Mouse (Mus musculus) mouse embryonic stem cell (cell line): ENCODE data around the gene Ccdc130.
"Not testable (repeated sequence)": the region's sequence is repeated elsewhere in the genome, so short reads cannot be mapped to it uniquely, and the experiment has no call there.

ENCODE experiments used
- in situ Hi-C, 2 experiments: fragments of 300-500 bp; cut with MboI; formaldehyde crosslinking; loops; 1 replicate in 1 of 2; 3 replicates in 1 of 2; pipeline ENCODE4 v1.14.3; 2019 to 2020; ENCODE audit warnings: low sequenced_read_pairs in 2 of 2, low pct_unique_long_range_greater_than_20kb in 1 of 2, mixed read lengths in 1 of 2; ENCODE audit not compliant: unreplicated experiment in 1 of 2

Gene Ccdc130

DNA sequence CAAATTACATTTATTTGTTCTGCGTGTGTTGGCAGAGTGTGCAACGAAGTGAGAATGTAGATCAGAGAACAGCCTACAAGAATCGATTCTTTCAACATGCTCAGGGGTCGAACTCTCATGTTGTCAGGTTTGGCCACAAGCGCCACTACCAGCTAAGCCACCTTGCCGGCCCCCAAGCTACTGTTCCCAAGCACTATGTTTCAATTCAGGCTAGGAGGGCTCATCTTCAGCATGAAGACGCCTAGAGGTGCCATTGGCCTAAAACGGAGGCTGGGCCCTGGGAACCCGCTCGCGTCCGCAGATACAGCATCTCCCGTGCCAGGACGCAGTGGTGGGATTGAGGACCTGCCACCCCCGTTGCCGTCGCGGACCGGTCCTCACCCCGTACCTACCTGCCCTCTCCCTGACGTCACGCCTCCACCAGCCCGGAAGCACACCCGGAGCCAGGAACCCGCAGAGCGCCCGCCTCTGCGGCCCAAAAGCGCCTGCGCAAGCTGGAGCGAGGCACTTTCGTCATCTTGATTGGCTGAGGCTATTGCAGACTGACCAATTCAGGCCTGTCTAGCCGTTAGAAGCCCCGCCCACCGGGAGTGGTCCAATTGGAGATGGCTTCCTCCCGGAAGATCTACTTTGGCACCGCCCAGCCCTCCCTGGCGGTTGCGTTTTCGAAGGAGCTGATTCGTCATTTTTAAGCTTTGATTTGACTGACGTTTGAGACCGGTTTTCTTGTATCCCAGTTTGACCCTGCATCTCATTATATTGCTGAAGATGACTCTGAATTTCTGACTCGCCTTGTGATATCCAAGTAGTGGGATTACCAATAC lies at the start of gene Ccdc130:
Ccdc130 (minus strand) TSS at position 431 of the 824 bp plus-strand sequence.
- in situ Hi-C loops: no loop called here

DNA sequence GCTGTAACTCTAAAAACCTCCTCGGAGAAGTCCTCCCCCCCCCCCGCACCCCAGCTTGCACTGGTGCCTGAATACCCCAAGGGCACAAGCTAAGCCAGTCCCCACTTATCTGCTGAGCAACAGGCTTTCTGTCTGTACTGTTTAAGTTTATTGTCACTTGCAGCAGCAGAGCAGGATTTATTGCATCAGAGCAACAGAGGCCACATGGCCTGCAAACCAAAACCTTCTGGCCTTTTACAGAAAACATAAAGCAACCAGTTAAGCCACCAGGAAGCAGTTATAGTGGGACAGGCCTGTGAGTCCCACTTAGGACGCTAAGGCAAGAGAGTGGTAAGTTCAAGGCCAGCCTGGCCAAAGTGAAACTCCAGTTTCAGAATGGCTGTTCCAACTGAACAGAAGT lies 38.2 kb upstream of the Ccdc130 start:
- in situ Hi-C loops: no loop called here

- in situ Hi-C loops: no loop called here
Observed at GRCm38 (mm10) chr8:84303951-84304350, 33.8 kb upstream of the Ccdc130 start.

DNA sequence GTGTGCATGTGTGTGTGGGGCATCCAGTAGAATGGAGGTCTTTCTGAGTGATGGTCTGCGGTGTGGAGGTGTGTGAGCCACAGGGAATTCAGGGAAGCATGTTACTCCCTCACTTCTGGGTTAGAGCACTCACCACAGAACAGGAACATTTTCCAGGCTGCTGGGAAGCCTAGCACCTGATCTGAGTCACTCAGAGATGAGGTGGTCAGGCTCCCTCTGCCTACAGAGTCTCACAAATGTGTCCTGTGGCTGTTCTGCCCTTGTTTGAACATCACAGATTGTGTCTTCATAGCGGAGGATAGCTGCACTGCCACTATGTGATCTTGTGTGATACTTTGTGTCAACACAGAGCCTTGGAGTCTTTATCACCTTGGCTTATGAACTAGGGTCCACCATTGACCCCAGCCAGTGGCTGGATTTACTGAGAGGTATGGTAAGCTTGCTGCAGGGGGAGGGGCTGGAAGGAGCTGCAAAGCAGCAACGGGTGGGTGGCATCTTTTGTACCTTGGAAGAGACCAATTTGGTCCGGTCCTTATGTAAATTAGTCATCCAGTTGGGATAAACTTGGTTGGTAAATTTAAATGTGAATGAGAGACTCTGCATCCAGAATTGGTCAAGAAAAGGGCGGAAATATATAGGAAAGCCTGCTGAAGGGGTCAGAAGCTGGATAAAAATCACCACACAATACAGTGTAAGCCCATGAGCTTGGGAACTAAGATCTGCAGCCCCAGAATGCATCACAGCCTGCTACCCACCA lies 27.0 kb upstream of the Ccdc130 start:
- in situ Hi-C loops: no loop called here

- in situ Hi-C loops: loop anchor here (5.0 kb wide), 2 partner anchors 66 to 71 kb away; no protein-coding TSS in a partner anchor
Observed at GRCm38 (mm10) chr8:84291688-84292087, 21.5 kb upstream of the Ccdc130 start.

GRCm38 (mm10) chr8:84291086-84291485 lies 20.9 kb upstream of the Ccdc130 start:
- in situ Hi-C loops: loop anchor here (5.0 kb wide), 2 partner anchors 66 to 71 kb away; no protein-coding TSS in a partner anchor

DNA sequence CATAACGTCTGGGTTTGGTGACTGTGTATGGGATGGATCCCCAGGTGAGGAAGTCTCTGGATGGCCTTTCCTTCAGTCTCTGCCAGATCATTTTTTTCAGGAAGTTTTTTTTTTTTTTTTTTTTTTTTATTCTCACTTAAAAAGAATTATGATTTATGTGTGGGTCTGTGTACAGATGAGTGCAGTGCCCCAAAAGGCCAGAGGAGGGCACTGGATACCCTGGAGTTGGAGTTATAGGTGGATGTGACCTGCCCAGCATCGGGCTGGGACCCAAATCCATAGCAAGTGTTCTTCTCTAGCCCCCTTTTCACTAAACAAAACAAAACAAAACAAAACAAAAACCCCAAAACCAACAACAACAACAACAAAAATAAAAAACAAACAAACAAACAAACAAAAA lies 18.7 kb upstream of the Ccdc130 start:
- in situ Hi-C loops: no loop called here

GRCm38 (mm10) chr8:84285665-84286064 lies 15.5 kb upstream of the Ccdc130 start:
- in situ Hi-C loops: not testable (repeated sequence)

- in situ Hi-C loops: no loop called here
Observed at GRCm38 (mm10) chr8:84284608-84285063, 14.5 kb upstream of the Ccdc130 start.

DNA sequence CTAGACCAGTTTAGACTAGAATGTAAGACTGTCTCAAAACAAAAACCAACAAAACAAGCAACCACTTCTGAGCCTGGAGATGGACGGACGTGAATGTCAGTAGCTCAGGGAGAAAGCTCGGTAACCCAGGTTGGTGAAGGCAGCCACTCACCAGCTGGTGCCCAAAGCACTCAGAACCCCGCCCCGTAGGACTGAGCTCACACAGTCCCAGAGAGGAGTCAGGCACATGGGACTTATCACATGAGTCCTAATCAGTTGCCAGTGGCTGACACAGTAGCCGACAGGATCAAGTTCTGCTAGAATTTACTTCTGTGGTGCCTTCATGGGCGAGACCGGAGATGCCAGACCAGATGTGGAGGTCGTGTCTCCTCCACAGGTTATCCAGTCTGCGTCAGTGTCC lies 10.6 kb upstream of the Ccdc130 start:
- in situ Hi-C loops: no loop called here

DNA sequence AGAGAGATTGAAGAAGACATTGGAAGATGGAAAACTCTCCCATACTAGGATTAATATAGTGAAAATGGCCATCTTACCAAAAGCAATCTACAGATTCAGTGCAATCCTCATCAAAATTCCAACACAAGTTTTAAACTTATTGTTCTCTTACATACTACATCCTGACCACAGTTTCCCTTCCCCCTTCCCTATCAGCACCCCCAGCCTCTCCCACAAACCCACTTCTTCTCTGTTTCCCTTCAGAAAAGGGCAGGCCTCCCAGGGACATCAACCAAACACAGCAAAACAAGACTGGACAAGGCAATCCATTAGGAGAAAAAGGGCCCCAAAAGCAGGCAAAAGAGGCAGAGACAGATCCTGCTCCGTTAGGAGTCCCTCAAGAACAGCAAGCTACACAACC lies 6.3 kb upstream of the Ccdc130 start:
- in situ Hi-C loops: no loop called here

GRCm38 (mm10) chr8:84273968-84274367 lies 3.8 kb upstream of the Ccdc130 start:
- in situ Hi-C loops: no loop called here

DNA sequence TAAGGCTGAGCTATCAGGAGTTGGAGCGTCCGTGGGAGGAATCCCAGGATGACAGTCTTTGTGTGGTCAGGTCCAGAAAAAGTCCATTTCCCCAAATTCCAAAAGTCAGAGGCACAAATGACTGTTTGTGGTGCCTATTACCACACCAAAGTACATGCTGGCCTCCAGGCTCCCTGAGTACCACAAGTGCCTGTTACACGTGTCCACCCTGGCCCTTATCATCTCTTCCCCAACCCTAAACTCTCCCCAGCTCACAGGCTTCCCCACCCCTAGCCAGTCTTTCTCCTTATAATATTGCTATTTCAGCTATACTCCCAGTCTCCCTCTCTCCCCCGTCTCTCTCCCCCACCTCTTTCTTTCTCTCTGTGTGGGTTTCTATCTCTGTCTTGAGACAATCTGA lies 2.1 kb upstream of the Ccdc130 start:
- in situ Hi-C loops: no loop called here

DNA sequence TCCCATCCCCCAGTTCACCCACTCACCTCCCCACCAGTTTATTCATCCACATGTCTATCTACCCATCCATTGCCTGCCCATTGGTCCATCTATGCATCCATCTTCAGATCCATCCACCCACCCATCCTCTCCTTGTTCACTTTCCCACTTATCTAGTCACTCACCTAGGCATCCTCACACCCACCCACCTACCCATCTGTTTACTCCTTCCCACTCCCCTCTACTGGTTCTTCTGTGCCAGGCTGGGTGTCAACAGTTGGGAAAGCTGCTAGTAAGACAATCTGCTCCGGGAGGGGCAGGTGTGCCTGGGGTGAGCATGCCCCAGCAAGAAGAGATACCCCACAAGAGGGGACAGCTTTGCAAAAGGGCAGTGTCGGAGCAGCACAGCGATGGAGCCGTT lies 9.1 kb downstream of the Ccdc130 start:
- in situ Hi-C loops: no loop called here

- in situ Hi-C loops: no loop called here
Observed at GRCm38 (mm10) chr8:84256822-84257610, 13.2 kb downstream of the Ccdc130 start, which contains the start of gene Mri1. Gene Mri1 (minus strand): TSS chr8:84257326.

DNA sequence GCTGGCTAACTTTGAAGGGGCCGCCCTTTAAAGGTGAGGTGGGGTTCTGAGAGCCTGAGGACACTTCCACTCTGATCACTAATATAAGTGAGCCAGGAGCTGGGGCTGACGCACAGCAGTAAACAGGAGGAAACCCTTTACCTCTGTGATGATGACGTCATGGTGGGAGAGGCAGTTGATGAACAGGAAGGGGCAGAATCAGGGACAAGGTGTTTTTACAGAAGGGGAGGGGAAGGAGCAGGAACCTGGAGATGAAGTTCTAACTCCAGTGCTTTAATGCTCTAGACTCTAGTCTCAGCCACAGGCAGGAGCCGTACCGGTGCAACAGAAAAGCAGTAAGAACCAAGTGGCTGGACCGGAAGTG lies 13.7 kb downstream of the Ccdc130 start:
- in situ Hi-C loops: no loop called here

DNA sequence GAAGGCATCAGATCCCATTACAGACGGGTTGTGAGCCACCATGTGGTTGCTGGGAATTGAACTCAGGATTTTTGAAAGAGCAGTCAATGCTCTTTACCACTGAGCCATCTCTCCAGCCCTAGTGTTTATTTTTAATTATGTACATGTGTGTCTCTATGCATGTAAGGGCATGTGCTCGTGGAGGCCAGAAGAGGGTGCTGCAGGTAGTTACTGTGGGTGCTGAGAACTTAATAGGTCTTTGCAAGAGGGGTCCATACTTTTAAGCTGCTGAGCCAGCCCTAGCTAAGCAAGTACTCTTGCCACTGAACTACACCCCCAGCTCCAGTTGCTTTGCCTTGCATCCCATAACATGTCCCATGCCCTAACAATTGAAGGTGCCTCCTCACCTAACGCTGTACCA lies 14.3 kb downstream of the Ccdc130 start:
- in situ Hi-C loops: no loop called here

GRCm38 (mm10) chr8:84249257-84250170 lies 20.7 kb downstream of the Ccdc130 start, which contains the start of gene D8Ertd738e:
Gene D8Ertd738e (minus strand): TSS chr8:84249719.
- in situ Hi-C loops: no loop called here
